Mouse (Mus musculus): ENCODE data around the gene Tnfrsf22.

- TF ChIP-seq MAX (IDR thresholded peaks at IDR 0.05; ENCODE audit: low read depth) (no peak), POLR2A (IDR thresholded peaks at IDR 0.05; ENCODE audit: insufficient read length, low read depth) (no peak), POLR2AphosphoS2 (IDR thresholded peaks at IDR 0.05; ENCODE audit: insufficient read length, low read depth) (no peak), E2F4 (IDR thresholded peaks at IDR 0.05; ENCODE audit: insufficient read depth) (no peak), MYOD1 (IDR thresholded peaks at IDR 0.05; ENCODE audit: control insufficient read depth in 1 of 3, insufficient read length in 2 of 3, low read depth in 2 of 3) (no peak), TCF12 (IDR thresholded peaks at IDR 0.05; ENCODE audit: insufficient read depth, poor library complexity, severe bottlenecking) (no peak)
Measured at GRCm38 (mm10) chr7:143588006-143588405, 61.5 kb downstream of the Tnfrsf22 start.

Data from myocyte (in vitro differentiated cells).